Mouse (Mus musculus): ENCODE results near the gene Kif5a.
"Not testable (repeated sequence)": the region's sequence is repeated elsewhere in the genome, so short reads cannot be mapped to it uniquely, and the experiment has no call there.

Kif5a gene

DNA sequence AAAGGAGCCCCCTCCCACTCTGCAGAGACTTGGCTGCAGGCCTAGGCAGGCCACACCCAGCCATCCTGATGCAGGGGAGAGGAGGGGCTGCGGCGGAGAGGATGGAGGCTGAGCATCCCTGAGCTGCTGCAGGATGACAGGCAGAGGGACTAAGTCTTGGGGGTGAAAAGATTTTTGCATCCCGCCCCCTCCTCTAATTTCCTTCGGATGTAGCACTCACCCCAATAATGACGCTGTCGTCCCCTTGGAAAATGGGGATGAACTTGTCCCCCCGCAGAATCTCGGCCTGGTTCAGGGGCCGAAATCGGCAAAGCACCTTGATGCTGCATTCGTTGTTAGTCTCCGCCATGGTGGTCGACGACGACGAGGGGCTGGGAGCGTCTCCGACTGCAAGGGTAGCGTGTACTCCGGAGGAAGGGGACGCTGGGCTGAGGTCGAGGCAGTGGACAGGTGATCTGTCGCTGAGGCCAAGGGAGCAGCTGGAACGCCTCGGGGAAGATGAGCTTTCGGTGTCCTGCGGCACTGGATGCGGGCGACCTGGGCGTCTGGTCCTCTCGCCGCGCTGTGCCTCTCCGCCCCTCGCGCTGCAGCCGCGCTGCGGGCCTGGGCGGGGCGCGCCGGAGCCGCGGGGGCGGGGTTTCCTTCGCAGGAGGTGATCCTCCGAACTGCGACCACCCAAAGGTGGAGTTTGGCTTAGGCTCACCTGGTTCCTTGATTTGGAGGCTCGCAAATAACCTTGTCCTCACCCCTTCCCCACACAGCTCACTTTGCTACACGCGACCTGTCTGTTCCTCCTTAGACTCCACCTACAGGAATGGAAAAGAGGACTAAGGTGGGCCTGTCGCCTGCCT, at the start of gene Kif5a:
Gene Kif5a, minus strand, starts transcription at position 801 of the 851 bp plus-strand sequence.
- in situ Hi-C loops (cut with MboI, MseI), result no loop called here

DNA sequence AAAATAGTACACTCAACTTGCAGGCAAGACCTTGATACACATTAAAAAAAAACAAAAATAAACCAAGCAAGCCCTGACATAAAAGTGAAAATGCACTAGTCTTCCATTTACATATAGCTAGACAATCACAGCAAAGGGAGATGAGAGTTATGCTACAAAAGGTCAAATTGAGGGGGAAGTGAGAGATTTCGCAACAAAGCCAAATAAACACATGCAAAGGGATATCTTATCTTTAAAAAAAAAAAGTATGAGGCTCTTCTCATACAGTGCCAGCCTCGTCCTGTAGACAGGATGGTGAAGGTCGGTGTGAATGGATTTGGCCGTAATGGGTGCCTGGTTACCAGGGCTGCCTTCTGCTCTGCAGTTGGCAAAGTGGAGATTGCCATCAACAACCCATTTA, 49.7 kb upstream of the Kif5a start:
- in situ Hi-C loops (cut with MboI, MseI), result no loop called here

DNA sequence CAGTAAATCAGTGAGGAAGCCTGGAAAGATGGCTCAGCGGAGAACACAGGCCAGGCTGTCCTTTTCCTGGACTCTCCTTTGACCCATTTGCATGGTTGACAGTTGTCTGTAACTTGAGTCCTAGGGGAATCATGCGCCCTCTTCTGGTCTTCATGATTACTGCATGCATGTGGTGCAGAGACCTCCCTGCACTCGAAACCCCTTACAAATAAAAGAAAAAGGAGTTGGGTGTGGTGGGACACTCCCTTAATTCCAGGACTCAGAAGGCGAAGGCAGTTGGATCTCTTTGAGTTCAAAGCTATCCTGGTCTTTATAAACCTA, 49.2 kb upstream of the Kif5a start:
- in situ Hi-C loops (cut with MboI, MseI), result no loop called here

DNA sequence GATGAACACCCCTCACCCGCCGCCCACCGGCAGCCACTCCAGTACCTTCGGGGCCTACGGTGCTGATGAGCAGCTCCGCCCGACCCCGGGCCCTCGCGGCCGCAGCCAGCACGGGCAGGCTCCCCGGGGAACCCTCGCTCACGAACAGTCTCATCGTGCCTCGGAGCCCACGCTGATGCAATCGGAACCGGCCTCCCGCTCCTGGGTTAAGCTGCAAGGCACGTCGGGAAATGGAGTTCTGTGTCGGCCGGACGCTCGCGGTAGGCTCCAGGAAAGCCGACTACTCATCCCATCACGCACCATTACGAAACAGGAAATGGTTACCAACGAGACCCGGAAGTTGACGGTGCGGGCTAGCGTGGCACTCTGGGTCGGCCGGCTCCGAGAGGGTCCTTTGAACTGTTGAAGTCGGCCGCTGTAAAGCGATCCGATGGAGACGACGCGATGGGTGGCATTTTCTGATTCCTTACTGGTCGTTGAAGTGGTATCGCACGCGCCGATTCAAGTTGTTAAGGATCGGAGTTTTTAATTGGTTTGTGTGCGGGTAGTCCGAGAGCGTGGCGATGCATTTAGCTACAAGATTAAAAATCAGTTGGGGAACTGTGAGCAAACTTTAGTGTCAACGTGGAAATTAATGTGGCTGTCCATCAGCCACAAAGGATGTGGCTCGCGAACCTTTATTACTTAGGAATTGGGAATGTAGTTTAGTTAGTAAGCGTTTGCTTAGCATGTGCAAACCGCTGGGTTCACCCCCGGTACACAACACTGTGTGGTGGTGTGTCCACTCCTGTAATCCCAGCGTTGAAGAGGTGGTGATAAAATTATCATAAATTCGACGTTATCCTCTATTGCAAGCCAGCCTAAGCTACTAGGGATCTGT, 48.6 kb upstream of the Kif5a start, which contains the start of gene Mars:
Gene Mars, minus strand, starts transcription at position 311 of the 880 bp plus-strand sequence.
- in situ Hi-C loops (cut with MboI, MseI), result no loop called here

DNA sequence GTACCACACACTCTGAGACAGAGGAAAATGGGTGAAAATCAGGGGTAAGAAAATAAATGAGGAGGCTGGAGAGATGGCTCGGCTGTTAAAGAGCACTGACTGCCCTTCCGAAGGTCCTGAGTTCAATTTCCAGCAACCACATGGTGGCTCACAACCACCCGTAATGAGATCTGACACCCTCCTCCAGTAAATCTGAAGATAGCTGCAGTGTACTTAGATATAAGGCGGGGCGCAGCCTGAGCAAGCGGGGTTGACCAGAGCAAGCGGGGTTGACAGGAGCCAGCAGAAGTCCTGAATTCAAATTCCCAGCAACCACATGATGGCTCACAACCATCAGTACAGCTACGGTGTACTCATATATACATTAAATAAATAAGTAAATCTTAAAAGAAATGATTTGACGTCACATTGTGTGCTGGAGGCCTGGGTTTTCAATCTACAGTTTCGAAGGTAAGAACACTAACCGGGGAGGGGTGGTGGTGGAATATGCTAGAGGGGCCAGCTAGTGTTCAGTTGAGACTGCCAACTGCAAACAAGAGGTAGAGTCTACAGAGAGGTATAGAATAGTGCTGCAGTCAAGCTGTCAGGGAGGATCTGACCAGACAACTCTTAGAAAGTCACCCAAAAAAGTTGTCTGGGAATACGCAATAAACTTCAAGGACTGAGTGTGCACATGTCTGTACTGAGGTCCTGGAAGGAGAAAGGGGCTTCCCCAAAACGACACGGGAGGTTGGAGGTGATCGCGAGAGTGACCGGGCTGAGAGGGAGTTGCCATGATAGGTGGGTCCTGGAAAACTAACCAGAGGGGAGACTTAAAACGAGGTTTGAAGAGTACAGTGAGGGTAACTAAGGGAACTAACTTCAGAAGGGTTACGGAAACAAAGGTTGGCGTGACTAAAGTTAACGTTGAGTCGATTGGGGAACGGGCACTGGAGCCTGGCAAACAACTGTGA, 47.7 kb upstream of the Kif5a start:
- in situ Hi-C loops (cut with MboI, MseI), result no loop called here

DNA sequence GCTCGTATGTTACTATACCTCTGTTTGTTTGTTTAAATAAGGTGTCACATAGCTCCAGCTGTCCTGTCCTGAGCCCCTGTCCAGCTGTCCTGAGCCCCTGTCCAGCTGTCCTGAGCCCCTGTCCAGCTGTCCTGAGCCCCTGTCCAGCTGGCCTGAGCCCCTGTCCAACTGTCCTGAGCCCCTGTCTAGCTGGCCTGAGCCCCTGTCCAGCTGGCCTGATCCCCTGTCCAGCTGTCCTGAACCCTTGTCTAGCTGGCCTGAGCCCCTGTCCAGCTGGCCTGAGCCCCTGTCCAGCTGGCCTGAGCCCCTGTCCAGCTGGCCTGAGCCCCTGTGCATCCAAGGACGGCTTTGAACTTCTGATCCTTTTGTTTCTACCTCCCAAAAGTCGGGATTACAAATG, 46.0 kb upstream of the Kif5a start:
- in situ Hi-C loops (cut with MboI, MseI), result not testable (repeated sequence)

DNA sequence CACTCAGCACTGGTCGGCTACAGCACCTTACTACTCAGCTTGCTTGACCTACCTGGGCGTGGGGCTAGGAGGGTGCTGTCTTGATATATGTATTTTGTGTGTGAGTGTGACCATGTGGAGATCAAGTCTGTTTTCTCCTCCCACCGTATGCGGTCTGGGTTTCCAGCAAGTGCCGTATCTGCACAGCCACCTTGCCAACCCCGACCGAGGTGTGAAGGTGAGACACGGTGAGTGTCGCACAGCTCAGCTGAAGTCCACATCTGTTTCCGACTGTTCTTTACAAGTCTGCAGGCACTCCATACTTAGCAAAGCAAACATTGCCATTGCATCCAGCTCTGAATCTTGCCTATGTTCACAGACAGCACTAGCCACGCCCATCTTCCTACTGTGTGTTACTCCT, 40.0 kb upstream of the Kif5a start:
- in situ Hi-C loops (cut with MboI, MseI), result no loop called here

DNA sequence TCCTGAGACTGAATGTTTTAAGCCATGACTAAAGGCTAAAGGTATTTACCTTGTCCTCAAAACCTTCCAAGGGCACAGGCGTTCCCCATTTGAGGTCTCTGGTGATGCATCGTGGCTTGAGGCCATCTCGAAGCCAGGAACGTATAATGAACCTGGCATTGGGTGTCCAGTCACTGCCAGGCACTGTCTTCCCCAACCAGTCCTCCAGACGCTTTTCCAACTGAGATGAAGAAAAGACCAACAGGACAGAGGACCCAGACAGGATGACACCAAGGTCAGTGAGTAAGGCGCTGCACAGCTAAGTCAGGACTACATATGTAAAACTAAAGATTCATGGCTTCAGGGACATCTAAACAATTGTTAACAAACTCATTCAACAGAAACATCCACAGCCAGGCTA, 37.2 kb upstream of the Kif5a start:
- in situ Hi-C loops (cut with MboI, MseI), result no loop called here

DNA sequence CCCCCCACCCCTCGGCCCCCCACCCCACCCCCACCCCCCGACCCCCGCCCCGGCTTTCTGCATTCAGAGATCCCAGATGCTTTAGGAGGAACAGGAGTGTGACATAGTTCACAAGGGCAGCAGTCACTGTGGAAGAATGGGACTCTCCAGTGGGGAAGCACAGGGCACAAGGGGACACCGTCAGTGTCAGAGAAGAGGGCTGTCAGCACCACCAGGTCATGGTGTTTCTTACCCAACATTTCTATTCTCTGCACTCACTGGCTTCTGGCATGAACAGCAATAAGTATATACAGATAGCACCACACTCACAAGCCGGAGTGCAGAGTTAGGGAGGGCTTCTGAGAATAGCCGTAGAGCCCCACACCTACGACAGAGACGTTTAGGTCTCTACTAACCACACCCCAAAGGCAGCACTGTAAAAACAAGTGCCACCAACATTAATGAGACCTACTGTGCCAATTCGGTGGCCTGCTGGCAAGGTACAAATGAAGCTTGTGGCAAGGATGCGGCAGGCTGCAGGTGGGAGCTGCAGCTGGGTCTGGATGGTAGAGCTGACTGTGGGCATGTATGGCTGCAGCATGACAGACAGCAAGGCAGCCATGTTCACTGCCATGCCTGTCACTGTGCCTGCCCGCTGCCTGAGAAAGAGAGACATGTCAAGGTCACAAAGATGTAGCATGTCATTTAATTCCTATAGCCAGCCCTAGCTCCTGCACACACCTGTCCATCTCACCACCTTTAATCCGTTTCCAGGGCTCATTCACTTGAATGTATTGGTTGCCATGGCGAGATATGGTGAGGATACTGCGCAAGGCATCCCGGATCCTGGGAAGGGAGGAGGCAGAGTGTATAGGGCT, 34.1 kb upstream of the Kif5a start:
- in situ Hi-C loops (cut with MboI, MseI), result no loop called here

DNA sequence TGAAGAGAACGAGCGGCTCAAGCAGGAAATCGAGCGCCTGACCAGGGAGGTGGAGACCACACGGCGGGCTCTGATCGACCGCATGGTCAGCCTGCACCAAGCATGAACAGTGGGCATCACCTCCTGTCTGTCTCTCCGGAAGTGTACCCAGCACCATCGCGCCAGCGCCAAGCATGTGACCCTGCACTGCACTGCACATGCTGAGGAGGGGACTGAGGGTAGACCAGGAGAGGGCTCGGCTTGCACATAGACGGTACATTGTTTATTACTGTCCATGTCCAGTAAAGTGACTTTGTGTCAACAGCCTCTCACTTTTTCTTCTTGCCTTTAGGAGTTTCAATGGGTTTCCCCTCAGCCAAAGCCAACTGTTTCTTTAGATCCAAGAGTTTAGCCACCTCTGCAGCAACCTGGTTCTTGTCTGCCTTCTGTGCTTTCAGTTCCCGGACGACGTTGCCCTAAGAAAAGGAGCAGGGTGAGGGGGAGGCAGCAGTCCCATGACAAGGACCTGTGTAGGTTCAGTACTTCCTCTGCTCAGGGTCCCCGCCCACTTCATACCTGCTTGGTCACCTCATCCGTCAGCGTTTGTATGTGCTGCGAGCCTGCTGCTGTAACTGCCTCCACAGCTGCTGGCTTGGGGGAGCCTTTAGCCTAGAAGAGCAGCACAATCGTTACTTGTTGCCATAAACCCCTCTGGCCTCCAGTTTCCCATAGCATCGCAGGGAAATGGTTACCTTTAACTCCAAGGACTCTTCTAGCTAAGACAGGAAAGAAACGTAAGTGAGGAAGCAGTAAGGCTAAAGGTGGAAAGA, 33.0 kb upstream of the Kif5a start:
- in situ Hi-C loops (cut with MboI, MseI), result no loop called here

DNA sequence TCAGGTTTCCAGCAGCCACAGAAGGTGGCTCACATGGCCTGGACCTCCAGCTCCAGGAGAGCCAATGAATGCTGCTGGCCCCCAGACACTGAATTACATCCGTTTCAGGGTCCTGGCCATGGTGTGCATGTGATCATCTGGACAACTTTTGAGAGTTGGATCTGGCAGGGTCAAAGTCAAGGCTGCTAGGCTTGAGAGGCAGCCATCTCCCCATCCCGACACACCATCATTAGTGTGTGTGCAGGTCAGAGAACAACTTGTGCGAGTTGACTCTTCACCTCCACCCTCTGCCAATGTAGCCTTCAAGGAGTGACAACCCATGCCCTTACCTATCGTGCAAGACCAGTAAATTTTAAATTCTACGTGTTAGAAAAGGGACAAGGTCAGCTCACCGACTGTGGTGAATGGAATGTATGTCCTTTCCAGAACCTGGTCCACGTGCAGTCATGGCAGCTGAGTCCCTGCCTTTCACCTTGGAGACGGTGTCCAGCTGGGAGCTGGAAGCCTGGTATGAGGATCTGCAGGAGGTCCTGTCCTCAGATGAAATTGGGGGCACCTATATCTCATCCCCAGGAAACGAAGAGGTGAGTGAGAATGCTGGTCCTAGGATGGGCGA, 31.9 kb upstream of the Kif5a start:
- in situ Hi-C loops (cut with MboI, MseI), result no loop called here

DNA sequence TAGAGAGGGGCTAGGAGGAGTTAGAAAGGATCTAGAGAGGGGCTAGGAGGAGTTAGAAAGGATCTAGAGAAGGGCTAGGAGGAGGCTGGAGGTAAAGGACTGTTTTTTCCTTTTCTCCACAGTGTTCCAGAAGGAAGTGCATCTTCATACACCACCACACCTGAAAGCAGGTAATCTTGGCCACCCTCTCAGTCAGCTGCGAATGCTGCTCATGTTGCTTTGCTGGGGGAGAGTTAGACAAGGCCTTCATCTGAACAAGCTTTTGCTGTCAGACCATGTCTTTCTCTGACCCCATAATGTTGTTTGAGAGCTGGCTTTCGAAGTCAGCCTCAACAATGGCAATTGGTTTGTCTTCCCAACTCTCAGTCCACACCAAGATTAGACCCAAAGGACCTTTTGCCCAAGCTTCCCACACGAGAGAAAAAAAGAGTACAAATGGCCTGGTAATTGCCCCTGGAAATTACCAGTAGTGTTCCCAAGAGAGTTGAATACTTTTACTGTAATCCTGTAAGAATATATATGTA, 30.5 kb upstream of the Kif5a start:
- in situ Hi-C loops (cut with MboI, MseI), result no loop called here

DNA sequence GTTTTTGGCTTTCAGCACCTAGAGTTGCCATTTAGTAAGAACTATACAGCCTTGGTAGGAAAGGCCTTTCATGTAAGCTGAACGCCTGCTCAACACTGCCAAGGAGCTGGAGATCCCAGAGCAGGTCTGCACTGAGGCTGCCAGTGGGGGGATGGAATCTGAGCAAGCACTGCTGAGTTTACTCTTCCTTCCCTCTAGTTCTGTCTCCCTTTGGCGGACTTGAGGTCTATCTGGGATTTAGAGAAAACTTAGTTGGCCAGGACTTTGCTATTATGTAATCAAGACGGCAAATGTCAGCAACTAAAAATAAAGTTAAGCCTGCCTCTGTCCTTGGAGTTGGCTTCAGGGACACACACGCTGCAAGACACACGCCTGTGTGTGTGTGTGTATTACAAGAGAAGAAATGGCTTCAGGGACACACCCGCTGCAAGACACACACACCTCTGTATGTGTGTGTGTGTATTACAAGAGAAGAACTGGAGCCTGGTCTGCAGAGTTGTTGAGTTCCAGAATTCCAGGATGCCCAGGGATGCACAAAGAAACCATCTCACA, 29.9 kb upstream of the Kif5a start:
- in situ Hi-C loops (cut with MboI, MseI), result no loop called here

DNA sequence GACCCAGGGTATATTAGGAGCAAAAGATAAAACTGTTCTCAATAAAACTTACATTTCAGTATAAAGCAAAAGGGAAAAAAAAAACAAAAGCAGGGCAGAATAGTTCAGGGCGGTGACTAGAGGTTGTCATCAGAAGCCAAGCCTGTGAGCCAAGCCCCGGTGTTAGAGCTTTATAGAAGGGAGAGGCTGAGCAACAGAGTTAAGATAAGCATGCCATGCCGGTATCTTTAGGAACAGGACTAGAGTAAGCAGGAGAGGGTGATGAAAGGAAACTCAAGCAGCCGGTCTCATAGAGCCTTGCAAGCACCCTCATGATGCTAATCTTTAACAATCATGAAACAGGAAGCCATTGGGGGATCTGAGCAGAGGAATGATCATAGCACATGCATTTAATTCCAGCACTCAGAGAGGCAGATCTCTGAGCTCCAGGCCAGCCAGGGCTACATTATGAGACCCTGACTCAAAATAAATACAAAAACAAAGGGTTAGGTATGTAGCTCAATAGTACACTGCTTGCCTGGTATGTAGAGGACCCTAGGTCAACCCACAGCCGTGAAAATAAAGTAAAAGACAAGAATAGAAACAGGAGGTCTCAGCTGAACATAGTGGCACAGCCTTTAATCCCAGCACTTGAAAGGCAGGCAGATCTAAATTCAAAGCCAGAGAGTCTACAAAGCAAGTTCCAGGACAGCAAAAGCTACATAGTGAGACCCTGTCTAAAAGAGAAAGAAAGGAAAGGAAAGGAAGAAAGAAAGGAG, 28.9 kb upstream of the Kif5a start:
- in situ Hi-C loops (cut with MboI, MseI), result no loop called here

DNA sequence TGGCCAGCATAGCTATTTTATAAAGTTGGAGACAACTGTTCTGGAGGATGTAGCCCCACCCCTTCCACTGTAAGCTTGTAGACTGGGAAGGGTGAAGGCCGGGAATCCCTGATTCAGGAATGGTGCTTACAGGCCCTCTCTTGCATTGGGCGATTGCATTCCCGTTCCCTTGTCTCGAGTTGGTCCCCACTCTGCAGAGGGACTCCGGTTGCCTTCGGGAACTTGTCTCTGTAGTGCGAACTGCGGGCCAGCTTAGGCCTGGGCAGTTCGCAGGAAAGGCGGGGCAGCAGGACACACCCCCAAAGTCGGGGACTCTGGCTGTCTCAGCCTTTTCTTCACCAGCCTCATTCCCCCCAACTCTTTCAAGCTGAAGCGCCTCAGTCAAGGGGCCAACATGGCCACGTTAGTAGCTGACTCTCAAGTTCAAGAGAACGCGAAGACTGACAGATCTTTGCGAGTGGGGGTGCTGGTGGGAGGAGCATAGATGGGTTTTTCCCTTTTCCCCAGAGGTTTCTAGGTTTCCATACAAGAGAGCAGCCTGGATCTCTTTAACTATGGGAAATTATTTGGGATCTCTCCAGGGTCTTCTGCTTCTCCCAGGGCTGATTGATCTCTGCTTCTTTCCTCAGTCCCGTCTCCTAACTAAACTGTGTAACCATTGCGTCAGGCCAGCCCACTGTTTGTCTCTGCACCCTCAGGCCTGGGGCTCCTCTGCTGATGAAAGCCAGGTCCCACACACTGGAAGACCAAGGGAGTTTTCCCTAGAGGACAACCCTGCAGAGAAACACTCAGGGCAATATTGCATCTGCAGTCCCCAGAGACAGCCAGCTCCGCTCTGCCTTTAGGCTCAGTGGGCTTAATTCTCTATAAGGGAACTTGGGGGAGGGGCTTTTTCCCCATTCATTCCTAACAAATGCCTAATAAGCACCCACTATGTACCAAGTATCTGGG, 28.1 kb upstream of the Kif5a start:
- in situ Hi-C loops (cut with MboI, MseI), result no loop called here

DNA sequence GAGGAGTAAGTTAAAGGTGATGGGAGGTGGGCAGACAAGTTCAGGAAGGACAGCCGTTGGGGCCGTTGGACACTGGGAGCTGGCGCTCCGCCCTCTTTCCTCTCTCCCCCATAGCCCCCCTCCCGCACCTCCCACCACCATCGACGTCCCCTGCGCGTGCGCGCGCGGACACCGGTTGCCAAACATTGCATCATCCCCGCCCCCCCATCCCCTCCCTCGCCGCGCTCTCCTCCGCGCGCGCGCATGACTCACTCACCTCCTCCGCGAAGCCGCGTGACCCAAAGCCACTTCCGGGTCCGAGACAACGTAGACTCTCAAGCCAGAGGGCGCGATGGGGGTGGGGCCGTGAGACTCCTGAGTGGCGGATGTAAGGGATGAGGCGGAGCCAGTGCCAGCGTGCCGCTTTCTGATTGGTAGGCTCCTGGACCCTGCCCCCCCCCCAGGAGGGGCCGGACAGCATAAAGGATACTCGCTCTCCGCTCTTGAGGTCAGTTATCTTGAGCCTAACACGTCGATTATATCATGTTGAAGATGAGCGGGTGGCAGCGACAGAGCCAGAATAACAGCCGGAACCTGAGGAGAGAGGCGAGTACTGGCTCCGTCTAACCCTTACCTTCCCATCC, 27.3 kb upstream of the Kif5a start:
- in situ Hi-C loops (cut with MboI, MseI), result no loop called here

Measured in T-helper 2 cell (primary cell).